Mouse (Mus musculus): ENCODE data around the gene Cmip.
A peak's percentile ranks its signal among the peaks of the same experiment; 100 is the strongest.

- TF ChIP-seq CTCF (IDR thresholded peaks at IDR 0.05; ENCODE audit: borderline replicate concordance, control insufficient read depth, extremely low read depth, insufficient read depth, low read length, poor library complexity) (peak; percentile 76; the same call in 1 of the 2 replicates), POLR2A (IDR thresholded peaks at IDR 0.05; ENCODE audit: control insufficient read depth, extremely low read depth, insufficient read depth, low read length, poor library complexity) (no peak)
These were observed 214.3 kb downstream of the Cmip start for GRCm38 (mm10) chr8:117471174-117471573.
